Mouse (Mus musculus): Measurements from ENCODE around the gene Fuk. TPM values are rescaled to one million over a fixed set of nuclear protein-coding genes. Genes with fewer than 3 reads are reported as not detected.

Gene Fuk
- total RNA-seq, 4 experiments from 2014 or later: 16.7 to 20.2 (median 19.4) TPM

Other genes starting within 250 kb of the Fuk start
- 100 to 1,000 TPM; 206 to 236 (median 215) TPM for gene Mtss1l, start 181.0 kb downstream of the Fuk start, total RNA-seq (2022)
- gene Il34, start 96.6 kb downstream of the Fuk start, total RNA-seq (2022): 10 to 100 TPM; 80.4 to 88.7 (median 81.2) TPM
- gene Cog4, start 55.9 kb downstream of the Fuk start, total RNA-seq (2022): 10 to 100 TPM; 50.2 to 56.8 (median 54.5) TPM
- gene Sf3b3, start 55.7 kb downstream of the Fuk start, total RNA-seq (2022): 10 to 100 TPM; 58.6 to 66.2 (median 60.5) TPM
- gene St3gal2, start 17.4 kb upstream of the Fuk start, total RNA-seq (2022): 10 to 100 TPM; 87.8 to 95.6 (median 94.6) TPM
- gene Ddx19a, start 95.3 kb upstream of the Fuk start, total RNA-seq (2022): 10 to 100 TPM; 24.6 to 27.5 (median 26.4) TPM
- gene Ddx19b, start 129.3 kb upstream of the Fuk start, total RNA-seq (2022): 10 to 100 TPM; 17.9 to 20.5 (median 18.9) TPM
- 100 to 1,000 TPM in 1 of 4 experiments, 10 to 100 TPM in 3; 82.5 to 110 (median 95.8) TPM for gene Aars, start 130.7 kb upstream of the Fuk start, total RNA-seq (2022)
- gene Exosc6, start 153.9 kb upstream of the Fuk start, total RNA-seq (2022): not detected
- gene Clec18a, start 189.9 kb upstream of the Fuk start, total RNA-seq (2022): 1 to 10 TPM; 2.3 to 4.0 (median 3.3) TPM
- gene Pdpr, start 192.1 kb upstream of the Fuk start, total RNA-seq (2022): 10 to 100 TPM; 29.0 to 36.5 (median 31.5) TPM